Mouse (Mus musculus): ENCODE data around the gene Ccl4.

Ccl4 gene

DNA sequence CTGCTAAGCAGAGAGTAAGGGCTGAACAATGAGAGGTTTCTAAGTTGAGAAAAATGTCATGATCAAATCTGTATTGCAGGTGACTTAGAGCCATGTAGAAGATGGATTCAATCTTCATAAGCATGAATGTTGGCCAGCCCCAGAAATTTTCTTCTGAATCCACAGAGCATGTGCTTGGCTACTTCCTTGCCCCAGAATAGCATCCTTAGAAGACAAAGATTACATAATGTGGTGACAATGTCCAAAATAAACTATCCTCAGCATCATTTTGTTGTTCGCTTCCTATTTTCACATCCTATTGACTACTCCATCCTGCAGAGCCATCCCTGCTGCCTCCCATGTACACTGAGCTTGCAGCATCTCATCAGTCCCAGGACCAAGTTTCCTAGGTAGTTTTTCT lies 13.3 kb downstream of the Ccl4 start:
- no peak for DNase-seq

DNA sequence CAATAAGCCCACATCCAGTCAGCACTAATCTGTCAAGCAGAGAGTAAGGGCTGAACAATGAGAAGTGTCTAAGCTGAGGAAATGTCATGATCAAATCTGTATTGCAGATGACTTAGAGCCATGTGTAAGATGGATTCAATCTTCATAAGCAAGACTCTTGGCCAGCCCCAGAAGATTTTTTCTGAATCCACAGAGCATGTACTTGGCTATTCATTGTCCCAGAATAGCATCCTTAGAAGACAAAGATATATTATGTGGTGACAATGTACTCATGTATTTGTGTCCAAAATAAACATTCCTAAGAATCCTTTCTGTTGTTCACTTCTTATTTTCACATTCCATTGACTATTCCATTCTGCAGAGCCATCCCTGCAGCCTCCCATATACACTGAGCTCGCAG lies 27.5 kb downstream of the Ccl4 start:
- no peak for DNase-seq

DNA sequence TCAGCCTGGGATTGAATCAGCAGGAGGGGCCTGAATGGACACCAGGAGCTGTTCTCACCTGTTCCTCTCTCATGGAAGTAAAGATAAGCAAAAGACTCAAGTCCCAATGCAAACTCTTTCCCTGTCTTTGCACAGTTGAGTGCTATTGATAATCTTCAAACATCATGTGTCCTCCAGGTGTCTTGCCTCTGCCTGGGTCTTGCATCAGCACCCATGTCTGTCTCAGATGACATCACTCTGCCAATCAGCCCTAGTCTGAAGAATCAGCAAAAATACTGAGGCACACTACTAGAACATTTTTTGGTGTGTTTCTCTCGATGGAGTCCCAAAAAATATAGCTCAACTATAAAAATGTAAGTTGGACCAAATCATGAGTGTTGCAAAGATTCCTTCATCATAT lies 29.6 kb downstream of the Ccl4 start:
- no peak for DNase-seq

DNA sequence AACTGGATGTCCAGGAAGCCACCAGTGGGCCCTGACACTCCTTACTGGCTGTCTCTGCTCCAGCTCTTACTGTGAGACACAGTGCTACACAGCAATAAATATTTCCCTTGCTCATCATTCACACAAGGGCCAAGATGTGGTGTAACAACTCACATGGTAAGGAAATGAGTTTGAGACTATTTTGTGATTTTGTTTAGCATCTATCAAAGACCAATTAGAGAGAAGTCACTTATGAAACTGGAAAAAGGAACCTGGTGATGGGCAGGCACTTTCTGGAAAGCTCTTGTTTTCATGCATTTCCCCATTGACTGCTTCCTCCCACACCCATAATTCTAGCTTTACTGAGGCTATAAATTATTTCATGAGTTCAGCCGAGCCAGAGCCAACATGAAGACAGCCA lies 41.3 kb downstream of the Ccl4 start, which contains the start of gene Wfdc17:
Gene Wfdc17 (plus strand): TSS at position 287 of the 400 bp plus-strand sequence.
- DNase-seq, result no peak

DNA sequence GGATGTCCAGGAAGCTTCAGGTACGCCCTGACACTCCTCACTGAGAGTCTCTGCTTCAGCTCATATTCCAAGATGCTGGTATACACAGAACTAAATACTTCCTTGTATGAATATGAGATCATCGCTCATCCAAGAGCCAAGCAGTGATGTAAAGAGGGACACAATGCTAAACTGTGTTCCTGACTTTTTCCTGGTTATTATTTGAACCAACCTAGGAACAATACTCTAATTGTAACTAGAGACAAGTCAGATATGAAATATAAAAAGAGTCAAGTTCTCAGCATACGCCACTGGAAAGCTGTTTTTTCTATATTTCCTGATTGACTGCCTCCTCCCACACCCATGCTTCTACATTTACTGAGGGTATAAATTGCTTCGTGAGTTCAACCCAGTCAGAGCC lies 46.3 kb downstream of the Ccl4 start, which contains the start of gene Wfdc18:
Gene Wfdc18 (plus strand): TSS at position 301 of the 400 bp plus-strand sequence.
- no peak for DNase-seq

DNA sequence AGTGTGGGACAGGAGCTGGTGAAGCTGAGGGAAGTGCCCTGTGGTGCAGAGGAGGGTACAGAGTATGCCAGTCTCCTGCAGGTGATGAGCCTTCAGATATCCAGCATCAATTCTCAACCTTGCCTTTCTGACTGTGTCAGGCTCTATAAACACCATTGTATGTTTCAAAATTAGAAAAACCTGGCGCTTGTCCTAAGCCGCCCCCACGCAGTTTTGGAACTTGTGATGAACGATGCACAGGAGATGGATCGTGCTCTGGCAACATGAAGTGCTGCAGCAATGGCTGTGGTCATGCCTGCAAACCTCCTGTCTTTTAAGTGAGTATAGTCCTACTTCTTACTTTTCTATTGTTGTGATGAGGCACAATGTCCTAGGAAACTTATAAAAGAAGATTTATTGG lies 47.3 kb downstream of the Ccl4 start:
- DNase-seq, result no peak

DNA sequence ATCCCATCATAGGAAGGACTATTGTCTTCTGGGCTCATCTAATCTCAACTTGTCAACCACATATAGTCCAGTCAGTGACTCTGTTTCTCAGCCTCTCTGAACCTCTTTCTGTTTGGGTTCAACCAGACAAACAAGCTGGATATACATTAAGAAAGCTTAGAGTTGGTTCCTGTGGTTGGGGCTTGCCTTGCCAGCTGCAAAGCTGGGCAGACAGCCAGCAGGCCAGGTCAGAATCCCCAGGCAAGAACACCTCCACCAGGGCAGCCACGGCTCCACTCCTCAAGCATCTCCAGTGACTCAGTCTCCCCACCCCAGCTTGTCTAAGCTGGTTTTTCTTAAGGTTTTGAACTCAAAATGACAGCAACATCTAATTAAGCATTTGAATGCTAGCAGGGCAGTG lies 50.3 kb downstream of the Ccl4 start:
- DNase-seq, result no peak

DNA sequence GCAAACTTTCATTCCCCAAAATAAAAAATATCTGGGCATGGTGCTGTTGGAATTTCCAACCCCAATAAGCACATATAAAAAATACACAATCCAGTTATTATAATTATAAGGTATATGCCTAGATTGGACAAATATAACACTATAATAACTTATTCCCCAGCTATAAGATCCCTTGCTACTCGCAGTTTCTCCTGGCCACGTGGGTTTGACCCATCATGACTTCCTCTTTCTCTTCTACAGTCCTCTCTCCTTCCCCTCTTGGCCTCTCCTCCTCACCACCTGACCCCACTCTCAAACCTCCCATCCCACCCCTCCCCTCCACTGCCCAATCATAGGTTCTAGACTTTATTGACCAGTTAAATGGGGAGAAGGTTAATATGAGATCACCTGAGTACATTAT lies 51.5 kb downstream of the Ccl4 start:
- no peak for DNase-seq
